Mouse (Mus musculus): ENCODE data around the gene Usp5. TPM values are rescaled to one million over a fixed set of nuclear protein-coding genes. Genes with fewer than 3 reads are reported as not detected.

Usp5 gene
- polyA plus RNA-seq, 1 experiment from 2014 or later = 143 TPM

- DNase-seq (ENCODE audit: low spot score, missing footprints) = peak; percentile 98
- peaks cover 22% of the 10 kb centered on the region for H3K4me1 ChIP-seq (ENCODE audit: control insufficient read depth, insufficient read depth, low read length)
Observed at GRCm38 (mm10) chr6:124829799-124830700, 766 bp upstream of the Usp5 start.

GRCm38 (mm10) chr6:124828101-124828592 lies 1.1 kb downstream of the Usp5 start:
- Histone ChIP-seq H3K9ac (ENCODE audit: low read length) (peak overlapping the region; percentile 71), H3K27ac (ENCODE audit: low read depth, low read length) (peak overlapping the region; percentile 52; the same call in 1 of the 2 replicates), H3K4me1 (ENCODE audit: control insufficient read depth, insufficient read depth, low read length) (peaks cover 22% of the 10 kb centered on the region), H3K4me2 (peak overlapping the region; percentile 95), H3K27me3 (ENCODE audit: control insufficient read depth, insufficient read depth, low read length) (no peaks in the 10 kb centered on the region), H3K9me3 (ENCODE audit: control insufficient read depth, low read length) (no peaks in the 10 kb centered on the region), H3K4me3 (ENCODE audit: low read depth, low read length) (peak overlapping the region; percentile 74), H3K36me3 (ENCODE audit: control insufficient read depth, insufficient read depth, low read length) (peaks cover 26% of the 10 kb centered on the region)
- DNase-seq (ENCODE audit: low spot score, missing footprints) (peak; percentile 88), ATAC-seq (ENCODE audit: low FRiP score) (no peak)
- WGBS = 27% methylated on average over 10 of the region's 10 CpGs

More at GRCm38 (mm10) chr6:124829799-124830700, 766 bp upstream of the Usp5 start:
- H3K4me2 ChIP-seq = peak overlapping the region; percentile 75
- no peaks in the 10 kb centered on the region for H3K9me3 ChIP-seq (ENCODE audit: control insufficient read depth, low read length)
- no peaks in the 10 kb centered on the region for H3K27me3 ChIP-seq (ENCODE audit: control insufficient read depth, insufficient read depth, low read length)
- WGBS = under 1% methylated on average over 38 of the region's 38 CpGs
- peak overlapping the region; percentile 78 for H3K27ac ChIP-seq (ENCODE audit: low read depth, low read length)
- peaks cover 19% of the 10 kb centered on the region for H3K36me3 ChIP-seq (ENCODE audit: control insufficient read depth, insufficient read depth, low read length)
- peak; percentile 86 for ATAC-seq (ENCODE audit: low FRiP score)
- peak overlapping the region; percentile 74 for H3K4me3 ChIP-seq (ENCODE audit: low read depth, low read length)
- peak overlapping the region; percentile 79 for H3K9ac ChIP-seq (ENCODE audit: low read length)

DNA sequence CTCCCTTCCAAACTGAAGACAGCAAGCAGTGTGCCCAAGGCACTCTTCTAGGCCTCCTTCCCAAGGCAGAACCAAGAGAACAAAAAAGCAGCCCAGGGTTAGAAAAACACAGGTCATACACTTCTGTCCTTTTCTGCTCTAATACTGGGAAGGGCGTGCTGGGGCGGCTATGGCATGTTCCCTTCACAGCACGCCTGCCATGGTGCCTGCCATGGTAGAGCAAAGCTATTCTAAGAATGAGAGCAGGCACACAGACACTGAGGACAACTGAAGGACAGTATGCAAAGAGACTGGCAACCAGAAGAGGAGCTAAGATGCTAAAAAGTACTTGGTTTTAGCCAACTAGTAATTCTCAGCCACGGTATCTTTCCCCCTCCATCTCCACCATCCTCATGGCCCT lies 7.2 kb downstream of the Usp5 start:
- H3K4me3 ChIP-seq (ENCODE audit: low read depth, low read length) = no peak overlapping the region
- peaks cover 50% of the 10 kb centered on the region for H3K36me3 ChIP-seq (ENCODE audit: control insufficient read depth, insufficient read depth, low read length)
- no peaks in the 10 kb centered on the region for H3K9me3 ChIP-seq (ENCODE audit: control insufficient read depth, low read length)
- H3K4me2 ChIP-seq = no peak overlapping the region
- peak; percentile 31 for DNase-seq (ENCODE audit: low spot score, missing footprints)
- no peak overlapping the region for H3K27ac ChIP-seq (ENCODE audit: low read depth, low read length)
- H3K27me3 ChIP-seq (ENCODE audit: control insufficient read depth, insufficient read depth, low read length) = no peaks in the 10 kb centered on the region
- ATAC-seq (ENCODE audit: low FRiP score) = no peak
- no peak overlapping the region for H3K9ac ChIP-seq (ENCODE audit: low read length)
- 93% methylated on average over 4 of the region's 4 CpGs for WGBS
- no peaks in the 10 kb centered on the region for H3K4me1 ChIP-seq (ENCODE audit: control insufficient read depth, insufficient read depth, low read length)

- Histone ChIP-seq H3K9me3 (ENCODE audit: control insufficient read depth, low read length) (no peaks in the 10 kb centered on the region), H3K36me3 (ENCODE audit: control insufficient read depth, insufficient read depth, low read length) (peaks cover 53% of the 10 kb centered on the region), H3K27ac (ENCODE audit: low read depth, low read length) (no peak overlapping the region), H3K9ac (ENCODE audit: low read length) (no peak overlapping the region), H3K27me3 (ENCODE audit: control insufficient read depth, insufficient read depth, low read length) (no peaks in the 10 kb centered on the region), H3K4me1 (ENCODE audit: control insufficient read depth, insufficient read depth, low read length) (no peaks in the 10 kb centered on the region), H3K4me2 (no peak overlapping the region), H3K4me3 (ENCODE audit: low read depth, low read length) (no peak overlapping the region)
- DNase-seq (ENCODE audit: low spot score, missing footprints) (peak; percentile 71), ATAC-seq (ENCODE audit: low FRiP score) (no peak)
- 92% methylated on average over 5 of the region's 5 CpGs for WGBS
Observed at GRCm38 (mm10) chr6:124820891-124821290, 8.4 kb downstream of the Usp5 start.

DNA sequence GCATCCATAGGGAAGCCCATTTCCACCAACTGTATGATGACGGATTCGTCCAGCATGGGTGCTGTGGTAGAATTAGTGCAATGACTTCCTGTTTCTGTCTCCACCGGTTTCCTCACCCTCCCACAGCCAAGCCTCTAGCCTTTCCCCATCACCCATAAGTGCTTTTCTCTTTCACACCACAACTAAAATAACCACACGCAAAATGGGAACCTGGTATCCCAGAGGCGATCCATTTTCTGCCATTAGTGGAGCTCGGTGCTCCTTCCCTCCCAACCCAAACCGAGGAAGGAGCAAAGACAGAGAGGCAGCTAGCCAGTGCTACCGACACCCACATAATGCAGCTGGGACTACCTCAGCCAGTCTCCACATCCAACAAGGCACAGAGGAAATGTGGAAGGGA lies 11.3 kb downstream of the Usp5 start:
- peak; percentile 56 for DNase-seq (ENCODE audit: low spot score, missing footprints)
- H3K9me3 ChIP-seq (ENCODE audit: control insufficient read depth, low read length) = no peaks in the 10 kb centered on the region
- no peaks in the 10 kb centered on the region for H3K27me3 ChIP-seq (ENCODE audit: control insufficient read depth, insufficient read depth, low read length)
- no peak for ATAC-seq (ENCODE audit: low FRiP score)
- no peak overlapping the region for H3K9ac ChIP-seq (ENCODE audit: low read length)
- H3K4me2 ChIP-seq = no peak overlapping the region
- no peak overlapping the region for H3K27ac ChIP-seq (ENCODE audit: low read depth, low read length)
- H3K36me3 ChIP-seq (ENCODE audit: control insufficient read depth, insufficient read depth, low read length) = peaks cover 39% of the 10 kb centered on the region
- 94% methylated on average over 8 of the region's 8 CpGs for WGBS
- H3K4me3 ChIP-seq (ENCODE audit: low read depth, low read length) = no peak overlapping the region
- H3K4me1 ChIP-seq (ENCODE audit: control insufficient read depth, insufficient read depth, low read length) = peaks cover 5% of the 10 kb centered on the region

DNA sequence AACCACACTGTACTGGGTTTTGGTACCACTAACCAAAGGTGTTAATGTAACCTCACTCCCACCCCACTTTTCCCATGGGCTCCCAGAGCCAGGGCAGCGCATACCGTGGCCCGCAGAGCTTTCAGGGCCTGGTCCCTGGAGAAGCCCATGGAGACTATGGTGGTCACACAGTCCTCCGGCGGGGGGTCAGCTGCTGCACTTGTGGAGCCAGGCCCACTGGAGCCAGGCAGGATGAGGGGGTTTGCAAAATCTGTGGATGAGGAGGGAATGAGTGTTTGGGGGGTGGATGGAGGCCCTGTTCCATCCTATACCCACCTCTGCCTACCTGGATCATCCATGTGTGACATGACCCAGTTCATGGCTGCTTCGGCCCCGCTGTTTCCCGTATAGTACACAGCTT lies 11.7 kb downstream of the Usp5 start:
- ATAC-seq (ENCODE audit: low FRiP score) = no peak

DNA sequence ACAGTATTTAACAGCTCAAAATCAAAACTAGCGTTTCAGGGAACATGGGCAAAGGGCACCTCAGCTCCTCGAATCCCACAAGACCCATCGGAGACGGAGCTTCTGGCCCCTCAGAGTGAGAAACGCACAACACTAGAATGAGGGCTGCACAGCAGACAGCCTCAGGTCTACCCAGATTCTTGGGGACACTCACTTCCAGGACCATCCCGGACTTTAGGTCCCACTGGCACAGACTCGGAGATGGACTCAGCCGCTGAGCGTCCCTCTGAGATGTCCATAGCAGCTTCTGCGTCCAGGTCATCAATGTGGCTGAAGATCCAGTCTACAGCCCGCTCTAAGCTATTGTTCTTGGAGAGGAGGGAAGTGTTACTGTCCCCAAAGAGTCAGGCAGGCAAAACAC lies 12.2 kb downstream of the Usp5 start:
- ATAC-seq (ENCODE audit: low FRiP score) (no peak), DNase-seq (ENCODE audit: low spot score, missing footprints) (peak; percentile 47)
- peaks cover 13% of the 10 kb centered on the region for H3K4me1 ChIP-seq (ENCODE audit: control insufficient read depth, insufficient read depth, low read length)
- no peak overlapping the region for H3K9ac ChIP-seq (ENCODE audit: low read length)
- H3K4me2 ChIP-seq = no peak overlapping the region
- no peak overlapping the region for H3K27ac ChIP-seq (ENCODE audit: low read depth, low read length)
- no peaks in the 10 kb centered on the region for H3K9me3 ChIP-seq (ENCODE audit: control insufficient read depth, low read length)
- peaks cover 41% of the 10 kb centered on the region for H3K36me3 ChIP-seq (ENCODE audit: control insufficient read depth, insufficient read depth, low read length)
- H3K27me3 ChIP-seq (ENCODE audit: control insufficient read depth, insufficient read depth, low read length) = no peaks in the 10 kb centered on the region
- WGBS = 96% methylated on average over 11 of the region's 11 CpGs
- H3K4me3 ChIP-seq (ENCODE audit: low read depth, low read length) = no peak overlapping the region

More for the DNA sequence above, 11.7 kb downstream of the Usp5 start:
- H3K27me3 ChIP-seq (ENCODE audit: control insufficient read depth, insufficient read depth, low read length) = no peaks in the 10 kb centered on the region
- peak; percentile 77 for DNase-seq (ENCODE audit: low spot score, missing footprints)
- H3K9me3 ChIP-seq (ENCODE audit: control insufficient read depth, low read length) = no peaks in the 10 kb centered on the region
- no peak overlapping the region for H3K9ac ChIP-seq (ENCODE audit: low read length)
- H3K27ac ChIP-seq (ENCODE audit: low read depth, low read length) = no peak overlapping the region
- no peak overlapping the region for H3K4me2 ChIP-seq
- H3K36me3 ChIP-seq (ENCODE audit: control insufficient read depth, insufficient read depth, low read length) = peaks cover 39% of the 10 kb centered on the region
- H3K4me1 ChIP-seq (ENCODE audit: control insufficient read depth, insufficient read depth, low read length) = peaks cover 9% of the 10 kb centered on the region
- H3K4me3 ChIP-seq (ENCODE audit: low read depth, low read length) = no peak overlapping the region
- 95% methylated on average over 8 of the region's 8 CpGs for WGBS

DNA sequence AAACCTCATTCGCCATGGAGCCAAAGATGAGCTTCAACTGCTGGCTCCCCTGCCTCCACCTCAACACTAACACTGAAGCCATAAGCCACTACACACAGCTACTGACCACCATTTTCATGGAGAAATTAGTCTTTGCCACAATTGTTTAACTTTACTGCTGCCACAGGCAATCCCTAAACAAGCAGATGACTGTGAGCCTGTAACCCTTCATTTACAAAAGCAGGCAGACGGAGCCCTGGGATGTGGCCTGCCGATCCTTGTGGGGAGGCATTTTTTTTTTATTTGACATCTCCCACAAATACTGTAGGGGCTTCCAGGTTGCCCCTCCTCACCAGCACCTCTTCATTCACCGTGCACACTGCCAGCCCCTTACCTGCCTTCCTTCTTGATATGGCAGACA lies 12.7 kb downstream of the Usp5 start:
- WGBS = 93% methylated on average over 4 of the region's 4 CpGs
- no peak for ATAC-seq (ENCODE audit: low FRiP score)
- H3K36me3 ChIP-seq (ENCODE audit: control insufficient read depth, insufficient read depth, low read length) = peaks cover 42% of the 10 kb centered on the region

More for the DNA sequence above, 12.7 kb downstream of the Usp5 start:
- no peaks in the 10 kb centered on the region for H3K9me3 ChIP-seq (ENCODE audit: control insufficient read depth, low read length)
- H3K9ac ChIP-seq (ENCODE audit: low read length) = no peak overlapping the region
- H3K4me2 ChIP-seq = no peak overlapping the region
- peaks cover 13% of the 10 kb centered on the region for H3K4me1 ChIP-seq (ENCODE audit: control insufficient read depth, insufficient read depth, low read length)
- peak; percentile 51 for DNase-seq (ENCODE audit: low spot score, missing footprints)
- H3K4me3 ChIP-seq (ENCODE audit: low read depth, low read length) = no peak overlapping the region
- no peak overlapping the region for H3K27ac ChIP-seq (ENCODE audit: low read depth, low read length)
- no peaks in the 10 kb centered on the region for H3K27me3 ChIP-seq (ENCODE audit: control insufficient read depth, insufficient read depth, low read length)

Measured in midbrain, embryonic 11.5 days (tissue).